ENCODE assay signal across 21 mouse cellular contexts in genomic region chr2:57252542-57253301, GRCm38 (mm10). TPM values are rescaled to one million over a fixed set of nuclear protein-coding genes. Genes with fewer than 3 reads are reported as not detected.
A peak's percentile ranks its signal among the peaks of the same experiment; 100 is the strongest.
DNase-seq lines count a peak whose midpoint lies in the region; ATAC-seq and TF ChIP-seq lines count a peak whose summit lies in the region.
"Had no signal": no experiment of that assay in that cellular context is flagged by ENCODE, and none has a peak within 500 bp of the region (broad histone marks: within the 10 kb centered on the region; RNA-seq: fewer than 3 reads in every experiment).

No protein-coding gene starts in this region.

- peak; percentile 21 for DNase-seq in thymus, postnatal 4 days
- DNase-seq in thymus, postnatal 36 days, result no peak
- DNase-seq in kidney, postnatal 25 days, result peak; percentile 72 to 89
- DNase-seq in yolk sac, embryonic 10.5 days (ENCODE audit: low spot score), result no peak
- DNase-seq in forebrain, embryonic 11.5 days (ENCODE audit: low spot score), result no peak
- DNase-seq in spleen, adult 18-20 months, result no peak
- DNase-seq: B cell, adult 2 months; cerebellum, adult 11-12 months; cerebellum, postnatal 36 days; lung, adult 2 months; lung, postnatal 36 days; thymus, adult 2 months had no signal

- no peak for TF ChIP-seq CTCF in intestine, postnatal 0 days (IDR thresholded peaks at IDR 0.05; ENCODE audit: low read depth)

- H3K4me2 ChIP-seq in intestine, postnatal 0 days (replicated peaks; ENCODE audit: low read depth), result no peak overlapping the region
- no peak overlapping the region for H3K4me2 ChIP-seq in intestine, embryonic 16.5 days (ENCODE audit: low read depth, low read length)
- no peak overlapping the region for H3K4me2 ChIP-seq in forebrain, embryonic 11.5 days (ENCODE audit: low read depth, low read length, severe bottlenecking)
- H3K4me2 ChIP-seq: heart, embryonic 15.5 days; neural tube, embryonic 13.5 days had no signal

- no peak for ATAC-seq in intestine, postnatal 0 days
- ATAC-seq in intestine, embryonic 16.5 days, result no peak
- no peak for ATAC-seq in forebrain, embryonic 11.5 days (replicated peaks; ENCODE audit: low FRiP score)
- ATAC-seq: forebrain, embryonic 14.5 days had no signal

- H3K4me1 ChIP-seq in intestine, postnatal 0 days (replicated peaks; ENCODE audit: control insufficient read depth, insufficient read depth, low read length), result no peaks in the 10 kb centered on the region
- no peaks in the 10 kb centered on the region for H3K4me1 ChIP-seq in intestine, embryonic 16.5 days (ENCODE audit: control insufficient read depth, insufficient read depth, low read length)
- H3K4me1 ChIP-seq in forebrain, embryonic 11.5 days (replicated peaks; ENCODE audit: control insufficient read depth, insufficient read depth, low read length), result 0 out of 2 replicates have a peak, but pooled peaks cover 2% of the 10 kb centered on the region

- no peaks in the 10 kb centered on the region for H3K36me3 ChIP-seq in intestine, postnatal 0 days (ENCODE audit: control insufficient read depth, insufficient read depth)
- H3K36me3 ChIP-seq in intestine, embryonic 16.5 days (ENCODE audit: control insufficient read depth, insufficient read depth, low read length), result no peaks in the 10 kb centered on the region
- H3K36me3 ChIP-seq in forebrain, embryonic 11.5 days (ENCODE audit: control insufficient read depth, insufficient read depth, low read length), result no peaks in the 10 kb centered on the region
- H3K36me3 ChIP-seq: embryonic facial prominence, embryonic 10.5 days; heart, embryonic 15.5 days; limb, embryonic 10.5 days; midbrain, embryonic 10.5 days; neural tube, embryonic 13.5 days had no signal

- no peaks in the 10 kb centered on the region for H3K27me3 ChIP-seq in intestine, postnatal 0 days (replicated peaks; ENCODE audit: control insufficient read depth, insufficient read depth, low read length)
- H3K27me3 ChIP-seq in intestine, embryonic 16.5 days (replicated peaks; ENCODE audit: control insufficient read depth, insufficient read depth, low read length), result no peaks in the 10 kb centered on the region
- no peaks in the 10 kb centered on the region for H3K27me3 ChIP-seq in forebrain, embryonic 11.5 days (ENCODE audit: control insufficient read depth, insufficient read depth, low read length)
- H3K27me3 ChIP-seq: heart, embryonic 15.5 days; neural tube, embryonic 13.5 days had no signal

- no peak overlapping the region for H3K9ac ChIP-seq in intestine, postnatal 0 days (ENCODE audit: low read depth, low read length)
- no peak overlapping the region for H3K9ac ChIP-seq in intestine, embryonic 16.5 days (ENCODE audit: low read depth, low read length)
- no peak overlapping the region for H3K9ac ChIP-seq in forebrain, embryonic 11.5 days (ENCODE audit: low read length)
- H3K9ac ChIP-seq: heart, embryonic 15.5 days; neural tube, embryonic 13.5 days had no signal

- H3K9me3 ChIP-seq in intestine, postnatal 0 days (ENCODE audit: control insufficient read depth), result no peaks in the 10 kb centered on the region
- H3K9me3 ChIP-seq in intestine, embryonic 16.5 days (ENCODE audit: control insufficient read depth, low read length), result no peaks in the 10 kb centered on the region
- no peaks in the 10 kb centered on the region; the same call in 1 of the 2 replicates for H3K9me3 ChIP-seq in forebrain, embryonic 11.5 days (ENCODE audit: control insufficient read depth, low read length)
- H3K9me3 ChIP-seq: embryonic facial prominence, embryonic 10.5 days; heart, embryonic 15.5 days; limb, embryonic 10.5 days; neural tube, embryonic 13.5 days had no signal

- H3K27ac ChIP-seq in intestine, postnatal 0 days (ENCODE audit: low read depth, low read length), result peak overlapping the region; percentile 37; the same call in 1 of the 2 replicates
- no peak overlapping the region for H3K27ac ChIP-seq in intestine, embryonic 16.5 days (ENCODE audit: low read length)
- no peak overlapping the region for H3K27ac ChIP-seq in forebrain, embryonic 11.5 days (ENCODE audit: low read depth, low read length)
- H3K27ac ChIP-seq: embryonic facial prominence, embryonic 10.5 days; heart, embryonic 15.5 days; left cerebral cortex, adult 2 months; limb, embryonic 10.5 days; midbrain, embryonic 10.5 days; neural tube, embryonic 13.5 days had no signal

- WGBS in intestine, postnatal 0 days, result 65% methylated on average over 10 of the region's 10 CpGs
- 80% methylated on average over 10 of the region's 10 CpGs for WGBS in intestine, embryonic 16.5 days
- 78% methylated on average over 10 of the region's 10 CpGs for WGBS in forebrain, embryonic 11.5 days

- H3K4me3 ChIP-seq in intestine, postnatal 0 days (ENCODE audit: low read depth, low read length), result no peak overlapping the region
- no peak overlapping the region for H3K4me3 ChIP-seq in intestine, embryonic 16.5 days (ENCODE audit: low read length)
- H3K4me3 ChIP-seq in forebrain, embryonic 11.5 days (ENCODE audit: low read depth, low read length), result no peak overlapping the region
- H3K4me3 ChIP-seq: embryonic facial prominence, embryonic 10.5 days; heart, embryonic 15.5 days; left cerebral cortex, adult 2 months; limb, embryonic 10.5 days; midbrain, embryonic 10.5 days; neural tube, embryonic 13.5 days had no signal

RNA-seq across cellular contexts. Expression of gene Gpd2, which starts 15.3 kb away (rescaled TPM):
- 26.0 and 26.2 TPM in 2 replicates for polyA plus RNA-seq in intestine, postnatal 0 days (2015; fragmentation: Nextera tagmentation; extraction: Ambion mirVana)
- 23.0 and 27.0 TPM in 2 replicates for polyA plus RNA-seq in intestine, embryonic 16.5 days (2015; fragmentation: Nextera tagmentation; extraction: Ambion mirVana)
- polyA plus RNA-seq in forebrain, embryonic 11.5 days (2014; fragmentation: Nextera tagmentation; extraction: Ambion mirVana), result 29.0 and 29.4 TPM in 2 replicates

Comparison
In these comparisons a context has a peak if more than half of its experiments do, and no peak if none do; other contexts are left out.
1. DNase-seq: peak in thymus, postnatal 4 days (single experiment) and kidney, postnatal 25 days (2 of 2); none in thymus, postnatal 36 days (0 of 2), yolk sac, embryonic 10.5 days (single experiment), forebrain, embryonic 11.5 days (single experiment) and spleen, adult 18-20 months (0 of 2).